Mouse (Mus musculus) CD4-positive naive resting alpha-beta T cell, adult 76 days (primary cell): ENCODE data around the gene 1110008L16Rik. TPM values are rescaled to one million over a fixed set of nuclear protein-coding genes. Genes with fewer than 3 reads are reported as not detected.

Source experiments
- total RNA-seq: library from RNA; stranded (reverse); gene quantifications from one replicate; pipeline ENCODE4 v1.2.4, GENCODE M21; 2023

Gene 1110008L16Rik
- total RNA-seq = 9.8 TPM

DNA sequence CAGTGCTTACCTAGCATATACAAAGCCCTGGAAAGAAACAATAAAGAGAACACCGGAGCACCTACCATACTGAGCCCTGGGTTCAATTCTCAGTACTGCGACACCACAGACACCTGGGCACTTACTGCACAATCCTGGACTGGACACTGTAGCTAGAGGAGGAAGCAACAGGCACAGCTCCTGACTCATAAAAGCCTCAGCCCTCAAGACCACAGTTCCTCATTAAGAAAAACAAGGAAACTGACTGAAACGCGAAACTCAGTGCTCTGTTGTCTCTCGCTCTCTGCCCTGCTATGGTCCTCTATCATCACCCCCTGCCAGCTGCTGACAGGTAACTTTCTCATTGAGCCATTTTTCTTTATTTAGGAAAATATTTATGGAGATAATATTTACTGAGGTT is at the start of gene 1110008L16Rik:
TSS of gene 1110008L16Rik (plus strand) at position 242 of the 400 bp plus-strand sequence.

DNA sequence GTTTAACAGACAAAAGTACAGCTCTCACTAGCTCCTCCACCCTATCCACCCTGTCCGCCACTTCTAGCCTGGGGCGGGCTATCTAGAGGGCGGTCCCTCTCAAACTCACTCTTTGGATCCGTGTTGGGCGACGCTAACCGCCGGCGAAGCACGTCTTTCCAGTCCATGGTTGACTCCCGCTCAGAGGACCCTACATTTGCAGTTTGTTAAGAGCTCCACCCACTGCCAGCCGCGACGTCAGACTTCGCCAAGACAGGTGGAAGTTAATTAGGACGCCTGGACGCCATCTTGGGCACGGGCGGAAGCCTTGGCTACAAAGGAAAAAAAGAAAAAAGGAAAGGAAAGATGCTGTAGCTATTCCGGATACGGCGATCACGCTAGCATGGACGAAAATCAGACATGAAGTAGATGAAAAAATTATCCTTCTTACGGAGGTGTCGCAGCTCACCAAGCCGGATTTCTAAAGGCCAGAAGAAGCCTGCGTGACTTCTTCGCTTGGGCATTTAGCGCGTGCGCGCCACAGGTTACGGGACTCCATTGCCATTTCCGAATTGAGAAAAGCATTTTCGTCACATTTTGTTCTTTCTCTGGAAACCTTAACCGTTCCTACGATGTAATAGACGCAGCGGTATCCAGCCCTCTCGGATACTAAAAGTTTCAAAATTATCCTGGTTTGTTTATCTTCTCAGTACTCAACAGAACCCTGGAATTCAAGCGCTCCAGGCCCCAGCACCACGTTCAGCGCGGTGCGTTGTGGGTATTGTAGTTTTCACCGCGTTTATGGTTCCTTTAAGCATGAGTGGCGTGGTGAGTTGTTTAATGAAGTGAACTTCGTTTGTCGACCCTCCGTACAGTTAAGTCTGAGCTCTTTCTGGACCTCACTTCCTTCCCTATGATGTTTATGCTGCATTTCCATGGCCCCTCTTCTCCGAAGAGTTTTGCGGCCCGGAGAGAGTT is 3.4 kb downstream of the 1110008L16Rik start, which contains the start of gene Ppp2r3c:
TSS of gene Ppp2r3c (minus strand) at position 514 of the 957 bp plus-strand sequence.

DNA sequence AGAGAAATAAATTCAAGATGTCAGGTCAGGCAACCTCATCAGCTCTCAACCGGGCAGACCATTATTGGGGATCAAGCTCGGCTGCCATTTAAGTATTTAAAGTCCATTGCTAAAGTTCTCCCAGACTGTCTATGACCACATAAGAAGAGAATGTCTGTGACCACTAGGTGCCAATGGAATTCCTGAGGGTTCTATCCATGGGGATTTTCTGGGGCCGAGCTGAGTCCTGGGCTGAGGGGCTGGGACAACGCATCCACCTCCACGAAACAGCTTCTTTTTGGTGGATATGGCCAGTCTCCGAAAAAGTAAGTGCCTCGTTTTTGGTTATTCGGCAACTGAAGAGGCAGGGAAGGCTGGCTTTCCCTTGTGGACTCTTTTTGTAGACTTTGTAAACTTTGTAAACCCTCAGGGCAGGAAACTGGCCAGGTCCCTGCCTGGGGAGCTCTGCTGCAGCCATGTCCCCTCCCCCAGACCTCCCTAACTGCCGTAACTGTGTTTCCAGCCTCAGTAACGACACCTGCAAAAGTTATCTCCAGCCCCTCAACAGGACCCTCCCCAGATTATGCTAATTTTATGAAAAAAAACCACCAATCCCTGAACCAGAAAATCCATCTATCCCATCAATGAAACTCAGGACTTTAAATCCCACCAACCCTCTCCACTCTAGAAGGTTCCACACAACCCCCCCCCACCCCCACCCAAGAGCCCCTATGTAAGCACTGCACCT is 84.8 kb downstream of the 1110008L16Rik start, which contains the start of gene Psma6:
TSS of gene Psma6 (plus strand) at position 200 of the 727 bp plus-strand sequence.

Other genes with a start within 250 kb of the 1110008L16Rik start
- 9.2 TPM for gene 2700097O09Rik, start 219.5 kb upstream of the 1110008L16Rik start, total RNA-seq
- gene Srp54a, start 219.3 kb upstream of the 1110008L16Rik start, total RNA-seq = 59.0 TPM
- not detected for gene Fam177a, start 175.1 kb upstream of the 1110008L16Rik start, total RNA-seq
- 35.2 TPM for gene Srp54b, start 144.5 kb upstream of the 1110008L16Rik start, total RNA-seq
- 17.4 TPM for gene 1700047I17Rik2, start 100.0 kb upstream of the 1110008L16Rik start, total RNA-seq
- 23.7 TPM for gene Srp54c, start 69.4 kb upstream of the 1110008L16Rik start, total RNA-seq
- 27.5 TPM for gene Ppp2r3c, start 3.4 kb downstream of the 1110008L16Rik start, total RNA-seq
- 95.1 TPM for gene Psma6, start 84.6 kb downstream of the 1110008L16Rik start, total RNA-seq
- 446 TPM for gene Nfkbia, start 193.1 kb downstream of the 1110008L16Rik start, total RNA-seq